Mouse (Mus musculus) CH12.LX (cell line): ENCODE data around the gene Pcgf1. TPM values are rescaled to one million over a fixed set of nuclear protein-coding genes. Genes with fewer than 3 reads are reported as not detected.

Source experiments
- DNase-seq: peaks from one replicate; pipeline ENCODE4 v3.0.0-alpha.2; 2013; ENCODE audit errors: extremely low read depth
- H3K27ac ChIP-seq: 2 replicates; pipeline ENCODE4 v1.5.1; 2012; ENCODE audit warnings: low read depth, mild to moderate bottlenecking, control low read depth, moderate library complexity; ENCODE audit not compliant: insufficient read depth
- H3K27me3 ChIP-seq: replicated peaks from 2 replicates; pipeline ENCODE3; 2012; ENCODE audit warnings: inconsistent platforms
- H3K36me3 ChIP-seq, 2 experiments: replicated peaks in 1 of 2; 2 replicates each; pipeline versions ENCODE3 to v1.6.1; 2012; ENCODE audit warnings: inconsistent platforms in 1 of 2, low read length in 1 of 2, mild to moderate bottlenecking in 1 of 2, mixed read lengths in 1 of 2, moderate library complexity in 1 of 2; ENCODE audit not compliant: control insufficient read depth in 1 of 2, insufficient read depth in 1 of 2
- H3K4me1 ChIP-seq, 2 experiments: 2 replicates each; pipeline ENCODE4 v1.6.1; 2012; ENCODE audit warnings: inconsistent platforms in 1 of 2, moderate library complexity in 1 of 2; ENCODE audit not compliant: insufficient read depth in 2 of 2, control insufficient read depth in 1 of 2
- H3K4me2 ChIP-seq: 2 replicates; pipeline ENCODE4 v1.6.1; 2012; ENCODE audit warnings: low read depth, mild to moderate bottlenecking, control low read depth; ENCODE audit not compliant: poor library complexity, insufficient read depth, severe bottlenecking
- H3K4me3 ChIP-seq, 3 experiments: fragments of 150-350 bp in 1 of 3; sonication (generic) in 1 of 3; replicated peaks in 1 of 3; 2 replicates each; pipeline versions ENCODE3 to v1.5.1; 2011 to 2012; ENCODE audit warnings: low read depth in 2 of 3, low read length in 2 of 3, mild to moderate bottlenecking in 2 of 3, moderate library complexity in 2 of 3, control low read depth in 1 of 3, improper control_type of control experiment in 1 of 3, inconsistent platforms in 1 of 3, mixed read lengths in 1 of 3; ENCODE audit not compliant: poor library complexity in 1 of 3
- H3K79me2 ChIP-seq: replicated peaks from 2 replicates; pipeline ENCODE4 v1.6.1; 2012; ENCODE audit warnings: mild to moderate bottlenecking, moderate library complexity; ENCODE audit not compliant: control insufficient read depth, poor library complexity, insufficient read depth, severe bottlenecking; ENCODE audit errors: extremely low read depth
- H3K9ac ChIP-seq: 2 replicates; pipeline ENCODE4 v1.6.1; 2012; ENCODE audit warnings: low read depth, mild to moderate bottlenecking, control low read depth, moderate library complexity; ENCODE audit not compliant: insufficient read depth
- H3K9me3 ChIP-seq: replicated peaks from 2 replicates; pipeline ENCODE3; 2012; ENCODE audit warnings: low read length, inconsistent platforms, mixed read lengths
- CHD2 ChIP-seq: IDR thresholded peaks from 2 replicates; pipeline ENCODE4 v1.6.1; 2011; ENCODE audit warnings: low read length, improper control_type of control experiment
- E2F4 ChIP-seq: IDR thresholded peaks from 2 replicates; pipeline ENCODE4 v1.6.1; 2011; ENCODE audit warnings: low read depth, low read length, improper control_type of control experiment; ENCODE audit not compliant: insufficient replicate concordance
- EP300 ChIP-seq: IDR thresholded peaks from 2 replicates; pipeline ENCODE4 v1.6.1; 2011; ENCODE audit warnings: low read length, improper control_type of control experiment
- GABPA ChIP-seq: IDR thresholded peaks from 2 replicates; pipeline ENCODE4 v1.6.1; 2012; ENCODE audit warnings: low read depth, low read length, improper control_type of control experiment, inconsistent platforms; ENCODE audit not compliant: insufficient replicate concordance
- HCFC1 ChIP-seq: IDR thresholded peaks from 2 replicates; pipeline ENCODE4 v1.6.1; 2012; ENCODE audit warnings: low read depth, mild to moderate bottlenecking, inconsistent platforms, low read length, improper control_type of control experiment
- JUN ChIP-seq: IDR thresholded peaks from 2 replicates; pipeline ENCODE4 v1.6.1; 2011; ENCODE audit warnings: low read depth, mild to moderate bottlenecking, low read length, improper control_type of control experiment, moderate library complexity; ENCODE audit not compliant: insufficient read depth
- KAT2A ChIP-seq: IDR thresholded peaks from 2 replicates; pipeline ENCODE4 v1.6.1; 2012; ENCODE audit warnings: low read length, improper control_type of control experiment, inconsistent platforms; ENCODE audit not compliant: insufficient replicate concordance
- MAFK ChIP-seq: IDR thresholded peaks from 2 replicates; pipeline ENCODE4 v1.6.1; 2011; ENCODE audit warnings: low read length, improper control_type of control experiment; ENCODE audit not compliant: insufficient replicate concordance
- MAZ ChIP-seq: IDR thresholded peaks from 2 replicates; pipeline ENCODE4 v1.6.1; 2012; ENCODE audit warnings: low read depth, mild to moderate bottlenecking, inconsistent platforms, low read length, improper control_type of control experiment, moderate library complexity
- MEF2A ChIP-seq: IDR thresholded peaks from 2 replicates; pipeline ENCODE4 v1.6.1; 2014; ENCODE audit warnings: low read depth, mild to moderate bottlenecking, inconsistent platforms, low read length, improper control_type of control experiment, borderline replicate concordance
- MXI1 ChIP-seq: IDR thresholded peaks from 2 replicates; pipeline ENCODE4 v1.6.1; 2011; ENCODE audit warnings: mild to moderate bottlenecking, low read depth, low read length, improper control_type of control experiment
- POLR2A ChIP-seq: IDR thresholded peaks from 2 replicates; pipeline ENCODE4 v1.6.1; 2011; ENCODE audit warnings: low read depth, mild to moderate bottlenecking, improper control_type of control experiment, low read length
- POLR2AphosphoS2 ChIP-seq: IDR thresholded peaks from 2 replicates; pipeline ENCODE4 v1.6.1; 2011; ENCODE audit warnings: low read depth, low read length, improper control_type of control experiment
- RCOR1 ChIP-seq: conservative IDR thresholded peaks from 2 replicates; pipeline ENCODE4 v1.6.1; 2012; ENCODE audit warnings: low read depth, mild to moderate bottlenecking, inconsistent platforms, low read length, improper control_type of control experiment
- TBP ChIP-seq: conservative IDR thresholded peaks from 2 replicates; pipeline ENCODE4 v1.6.1; 2011; ENCODE audit warnings: low read depth, low read length, improper control_type of control experiment
- UBTF ChIP-seq: IDR thresholded peaks from 2 replicates; pipeline ENCODE4 v1.6.1; 2012; ENCODE audit warnings: low read depth, mild to moderate bottlenecking, inconsistent platforms, low read length, improper control_type of control experiment, moderate library complexity
- ZKSCAN1 ChIP-seq: IDR thresholded peaks from 2 replicates; pipeline ENCODE4 v1.6.1; 2012; ENCODE audit warnings: low read depth, inconsistent platforms, low read length, improper control_type of control experiment, borderline replicate concordance
- ZMIZ1 ChIP-seq: IDR thresholded peaks from 2 replicates; pipeline ENCODE4 v1.6.1; 2012; ENCODE audit warnings: low read depth, mild to moderate bottlenecking, inconsistent platforms, low read length, improper control_type of control experiment
- ZNF384 ChIP-seq: IDR thresholded peaks from 2 replicates; pipeline ENCODE4 v1.6.1; 2012; ENCODE audit warnings: low read depth, low read length, improper control_type of control experiment, inconsistent platforms
- dilution Hi-C: fragments of 300-500 bp; cut with MboI; formaldehyde crosslinking; loops from 2 replicates; pipeline ENCODE4 v1.14.3; 2020; ENCODE audit warnings: low sequenced_read_pairs; ENCODE audit not compliant: extremely low pct_unique_long_range_greater_than_20kb, extremely low pct_ligation_motif_present
- in situ Hi-C: fragments of 300-500 bp; cut with MboI; formaldehyde crosslinking; loops from 3 replicates; pipeline ENCODE4 v1.14.3; 2019; ENCODE audit warnings: low sequenced_read_pairs, low pct_ligation_motif_present, low pct_unique_long_range_greater_than_20kb, mixed read lengths
- polyA plus RNA-seq: library from polyadenylated mRNA; unstranded; fragments of >175 nt; gene quantifications from 2 replicates; pipeline ENCODE4 v1.2.1, GENCODE M21; 2012; ENCODE audit warnings: low read depth; ENCODE audit not compliant: insufficient read length
- total RNA-seq, 2 experiments: library from RNA; depleted of rRNA; stranded (reverse); fragments of 300-350 nt in 1 of 2; fragments of >200 nt in 1 of 2; gene quantifications; 2 replicates each; pipeline ENCODE4 v1.2.3; 2012 to 2014

Pcgf1 gene
- total and polyA plus RNA-seq, 3 experiments = 12.4 to 16.6 (median 12.5) TPM

DNA sequence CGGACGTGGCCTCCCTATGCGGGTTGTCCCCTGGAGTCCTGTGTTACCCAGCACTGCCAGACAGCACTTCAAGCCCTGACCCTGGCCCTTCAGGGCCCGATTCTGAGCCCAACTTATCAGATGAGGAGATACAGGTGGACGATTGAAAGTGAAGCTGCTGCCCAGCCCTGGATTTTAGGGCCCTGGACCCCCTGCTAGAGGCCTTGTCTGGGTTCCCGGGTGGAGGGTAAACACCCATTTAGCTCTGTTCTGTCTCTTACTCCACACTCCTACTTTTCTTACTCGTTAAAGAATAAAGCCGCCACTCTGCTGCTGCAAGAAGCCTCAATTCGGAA lies 10.2 kb downstream of the Pcgf1 start:
- H3K36me3 ChIP-seq = peaks cover 0 to 8% of the 10 kb centered on the region in 2 experiments
- H3K27ac ChIP-seq = no peak overlapping the region
- no peak for TF ChIP-seq MAZ
- TF ChIP-seq RCOR1 = no peak
- TF ChIP-seq GABPA = no peak
- TF ChIP-seq KAT2A = no peak
- TF ChIP-seq TBP = no peak
- TF ChIP-seq POLR2AphosphoS2 = no peak
- no peak for TF ChIP-seq MEF2A
- no peak for TF ChIP-seq UBTF
- H3K4me1 ChIP-seq = peaks cover 4 to 8% of the 10 kb centered on the region in 2 experiments; a peak in 3 of 4 replicates
- no peak overlapping the region for H3K9ac ChIP-seq
- no peaks in the 10 kb centered on the region for H3K9me3 ChIP-seq
- in situ Hi-C loops = no loop called here
- H3K4me3 ChIP-seq = no peak overlapping the region
- H3K4me2 ChIP-seq = no peak overlapping the region
- DNase-seq = no peak
- H3K27me3 ChIP-seq = peaks cover 3% of the 10 kb centered on the region
- no peaks in the 10 kb centered on the region for H3K79me2 ChIP-seq
- dilution Hi-C loops = no loop called here

DNA sequence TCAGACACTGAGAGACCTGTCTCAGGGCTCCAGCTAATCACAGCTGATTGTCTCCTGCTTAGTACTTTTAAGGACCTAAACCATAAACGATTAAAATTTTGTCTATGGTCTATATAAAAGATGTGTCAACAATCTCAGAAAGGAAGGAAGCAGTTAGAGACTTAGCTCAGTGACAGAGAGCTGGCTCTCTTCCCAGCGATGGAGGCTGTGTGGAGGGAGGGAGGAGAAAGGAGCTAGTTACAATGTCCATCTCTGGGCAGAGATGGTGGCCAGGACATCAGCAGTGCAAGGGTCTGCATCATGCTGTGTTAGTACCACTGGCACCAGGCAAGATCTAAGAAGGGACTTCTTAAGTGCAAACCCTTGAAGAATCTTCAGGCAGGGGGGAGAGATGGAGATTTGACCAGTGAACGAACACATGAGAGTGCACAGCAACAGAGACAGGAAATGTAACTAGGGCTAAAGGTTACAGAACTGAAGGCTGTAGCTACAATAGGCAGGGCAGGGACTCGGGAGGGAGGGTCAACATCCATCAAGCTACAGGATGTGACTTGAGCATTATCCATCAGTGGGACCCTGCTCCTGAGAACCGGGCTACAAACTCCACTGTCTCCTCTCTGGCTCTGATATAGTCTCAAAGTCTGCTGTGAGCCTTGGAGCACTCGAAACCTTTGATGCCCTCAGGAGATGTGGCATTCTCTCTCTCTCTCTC lies 14.9 kb downstream of the Pcgf1 start:
- in situ Hi-C loops (no loop called here), dilution Hi-C loops (no loop called here)
- peaks cover 4% of the 10 kb centered on the region for H3K27me3 ChIP-seq

More for the DNA sequence above, 14.9 kb downstream of the Pcgf1 start:
- Histone ChIP-seq H3K9me3 (peaks cover 6% of the 10 kb centered on the region), H3K27ac (no peak overlapping the region), H3K9ac (no peak overlapping the region), H3K4me3 (no peak overlapping the region), H3K4me1 (no peaks in the 10 kb centered on the region; a peak in 1 of 4 replicates), H3K4me2 (no peak overlapping the region), H3K79me2 (no peaks in the 10 kb centered on the region), H3K36me3 (peaks cover 0 to 3% of the 10 kb centered on the region in 2 experiments)
- no peak for DNase-seq
- no peak for TF ChIP-seq E2F4
- TF ChIP-seq POLR2A = no peak
- TF ChIP-seq ZNF384 = no peak
- TF ChIP-seq MAFK = no peak
- no peak for TF ChIP-seq CHD2
- TF ChIP-seq EP300 = no peak
- no peak for TF ChIP-seq MAZ
- no peak for TF ChIP-seq JUN
- no peak for TF ChIP-seq ZKSCAN1
- TF ChIP-seq HCFC1 = no peak
- no peak for TF ChIP-seq MXI1
- TF ChIP-seq ZMIZ1 = no peak
